Mouse (Mus musculus): ENCODE results near the gene Ankrd34a. TPM values are rescaled to one million over a fixed set of nuclear protein-coding genes. Genes with fewer than 3 reads are reported as not detected.

Gene Ankrd34a
- total RNA-seq, 2 experiments from 2014 or later: 69.9 to 72.6 TPM

DNA sequence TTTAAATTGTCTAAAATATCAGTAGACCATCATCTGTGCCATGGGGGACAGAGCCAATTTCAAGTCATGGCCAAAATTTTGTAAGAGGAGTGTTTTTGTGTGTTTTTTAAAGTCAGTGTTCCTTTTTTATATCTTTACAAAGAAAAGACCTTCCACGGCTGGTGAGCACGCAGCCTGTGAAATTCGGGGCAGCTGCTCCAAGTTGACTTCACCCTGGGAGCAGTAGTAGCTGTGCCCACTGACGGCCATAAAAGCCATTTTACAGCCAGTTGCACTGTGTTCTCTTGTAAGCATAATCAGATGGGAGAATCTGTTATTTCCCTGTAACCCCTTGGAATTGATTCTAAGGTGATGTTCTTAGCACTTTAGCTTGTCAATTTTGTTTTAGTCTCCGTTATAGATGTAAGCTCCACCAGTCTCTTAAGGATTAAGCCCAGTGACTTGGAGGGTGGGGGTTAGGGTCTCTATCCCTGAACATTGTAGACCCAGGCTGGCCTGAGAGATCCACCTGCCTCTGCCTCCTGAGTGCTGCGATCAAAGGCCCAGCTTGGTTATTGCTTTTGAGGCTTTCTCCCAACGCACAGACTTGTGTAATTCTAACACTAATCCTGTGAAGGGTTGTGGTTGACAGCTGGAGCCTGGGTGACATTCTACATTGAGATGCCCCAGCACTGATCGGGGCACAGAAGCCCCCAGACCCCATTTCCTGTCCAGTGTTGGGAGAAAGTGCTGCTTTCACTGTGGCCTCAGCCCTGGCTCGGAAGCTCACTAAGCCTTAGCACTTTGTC, 35.4 kb upstream of the Ankrd34a start:
- intact Hi-C loops (cut with DNase I): no loop called here
- DNase-seq (ENCODE audit: low spot score in 2 of 2): no peak

DNA sequence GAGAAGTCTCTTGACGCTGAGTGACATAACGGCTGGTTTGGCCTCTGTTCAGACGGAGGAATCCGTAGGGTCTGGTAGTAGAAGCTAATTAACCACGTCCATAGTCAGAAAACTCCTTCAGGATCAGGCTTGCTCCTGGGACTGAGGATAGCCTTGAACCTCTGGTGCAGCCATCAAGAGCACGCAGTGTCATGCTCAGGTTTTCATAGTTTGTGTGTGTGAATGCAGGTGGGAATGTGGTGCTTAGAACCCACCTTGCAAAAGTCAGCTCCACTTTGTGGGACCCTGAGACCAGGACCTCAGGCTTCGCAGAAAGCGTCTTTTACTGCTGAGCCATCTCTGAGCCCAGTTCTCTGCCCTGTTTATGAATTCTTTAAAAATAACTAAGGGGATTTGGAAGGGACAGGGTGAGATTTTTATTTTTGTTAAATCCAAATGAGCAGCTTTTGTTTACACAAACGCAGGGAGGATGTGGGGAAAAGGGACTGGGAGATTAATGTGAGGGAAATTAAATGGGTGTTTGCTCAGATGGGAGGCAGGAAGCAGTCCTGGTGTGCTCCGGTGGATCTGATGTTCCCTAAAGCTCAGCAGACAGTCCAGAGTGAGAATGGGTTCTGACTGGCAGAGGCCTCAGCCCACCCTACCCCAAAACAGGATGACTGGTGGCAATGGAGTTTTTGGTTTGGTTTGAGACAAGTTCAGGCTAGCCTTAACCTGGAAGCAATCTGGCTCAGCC, 34.3 kb upstream of the Ankrd34a start:
- no peak for DNase-seq (ENCODE audit: low spot score in 2 of 2)
- intact Hi-C loops (cut with DNase I): no loop called here

DNA sequence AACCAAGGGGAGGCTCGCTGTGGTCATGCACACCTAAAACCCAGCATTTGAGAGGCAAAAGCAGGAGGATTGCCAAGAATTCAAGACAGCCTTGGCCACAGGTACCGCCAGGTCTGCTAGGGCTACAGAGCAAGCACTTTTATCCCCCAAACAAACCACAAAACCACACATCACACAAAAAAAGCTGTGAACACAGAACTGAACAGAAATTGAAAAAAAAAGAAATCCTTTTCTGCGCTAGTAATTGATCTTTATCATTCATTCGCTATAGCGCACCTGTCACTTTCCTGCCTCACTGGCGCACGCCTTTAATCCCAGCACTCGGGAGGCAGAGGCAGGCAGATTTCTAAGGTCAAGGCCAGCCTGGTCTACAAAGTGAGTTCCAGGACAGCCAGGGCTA, 33.2 kb upstream of the Ankrd34a start:
- DNase-seq (ENCODE audit: low spot score in 2 of 2): no peak
- intact Hi-C loops (cut with DNase I): no loop called here

GRCm38 (mm10) chr3:96563911-96564632, 32.4 kb upstream of the Ankrd34a start:
- no peak for DNase-seq (ENCODE audit: low spot score in 2 of 2)
- intact Hi-C loops (cut with DNase I): no loop called here

GRCm38 (mm10) chr3:96564633-96565032, 31.8 kb upstream of the Ankrd34a start:
- no peak for DNase-seq (ENCODE audit: low spot score in 2 of 2)
- intact Hi-C loops (cut with DNase I): no loop called here

DNA sequence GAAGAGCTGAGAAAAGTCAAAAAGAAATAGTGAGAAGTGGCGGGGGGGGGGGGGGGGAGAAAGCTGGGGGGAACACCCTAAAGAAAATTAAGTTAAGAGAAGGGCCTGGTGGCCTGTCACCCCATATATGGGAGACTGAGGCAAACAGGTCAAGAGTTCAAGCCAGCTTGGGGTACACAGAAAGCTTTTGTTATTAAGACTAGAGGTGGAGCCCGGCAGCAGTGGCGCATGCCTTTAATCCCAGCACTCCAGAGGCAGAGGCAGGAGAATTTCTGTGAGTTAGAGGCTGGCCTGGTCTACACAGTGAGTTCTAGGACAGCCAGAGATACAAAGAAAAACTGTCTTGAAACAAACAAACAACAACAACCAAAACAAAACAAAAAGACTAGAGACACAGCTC, 31.3 kb upstream of the Ankrd34a start:
- DNase-seq (ENCODE audit: low spot score in 2 of 2): no peak
- intact Hi-C loops (cut with DNase I): no loop called here

GRCm38 (mm10) chr3:96566661-96567450, 29.6 kb upstream of the Ankrd34a start:
- DNase-seq (ENCODE audit: low spot score in 2 of 2): no peak
- intact Hi-C loops (cut with DNase I): no loop called here

DNA sequence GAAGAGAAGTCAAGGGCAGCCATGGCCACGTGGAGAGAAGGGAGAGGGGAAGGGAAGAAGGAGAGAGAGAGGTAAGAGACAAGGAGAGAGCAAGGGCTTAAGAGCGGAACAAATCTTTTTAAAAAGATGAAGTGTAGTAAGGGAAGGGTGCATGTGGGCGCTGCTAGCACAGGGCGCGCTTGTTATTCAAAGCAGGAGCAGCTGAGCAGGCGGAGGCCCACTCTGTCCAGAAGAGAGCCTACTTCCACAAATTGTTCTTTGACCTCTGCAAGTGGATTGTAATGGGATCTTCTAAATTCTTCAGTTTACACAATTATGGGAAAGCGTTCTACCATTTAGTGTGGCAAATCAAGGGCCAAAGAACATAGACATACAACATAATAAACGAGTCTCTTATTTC, 27.8 kb upstream of the Ankrd34a start:
- intact Hi-C loops (cut with DNase I): no loop called here

DNA sequence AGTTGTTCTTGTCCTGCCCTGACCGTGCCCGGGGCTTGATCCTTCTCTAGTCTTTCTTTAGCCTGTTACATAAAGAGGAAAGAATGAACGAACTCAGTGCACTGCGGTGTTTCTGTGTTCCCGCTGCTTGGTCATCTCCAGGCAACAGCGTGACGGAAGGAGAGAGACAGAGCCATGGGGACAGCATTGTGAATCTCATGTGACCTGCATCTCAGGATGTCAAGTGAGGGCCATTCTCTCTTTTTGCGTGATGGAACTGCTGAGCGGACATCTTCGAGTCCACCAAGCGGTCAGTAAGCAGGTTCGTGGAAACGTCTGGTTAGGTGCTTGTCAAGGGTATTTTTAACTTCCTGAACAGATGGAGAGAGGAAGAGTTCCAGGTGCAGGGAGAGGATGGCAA, 26.9 kb upstream of the Ankrd34a start:
- no peak for DNase-seq (ENCODE audit: low spot score in 2 of 2)
- intact Hi-C loops (cut with DNase I): no loop called here

More for the DNA sequence above, 27.8 kb upstream of the Ankrd34a start:
- DNase-seq (ENCODE audit: low spot score in 2 of 2): no peak

GRCm38 (mm10) chr3:96569966-96570605, 26.4 kb upstream of the Ankrd34a start:
- no peak for DNase-seq (ENCODE audit: low spot score in 2 of 2)
- intact Hi-C loops (cut with DNase I): no loop called here

DNA sequence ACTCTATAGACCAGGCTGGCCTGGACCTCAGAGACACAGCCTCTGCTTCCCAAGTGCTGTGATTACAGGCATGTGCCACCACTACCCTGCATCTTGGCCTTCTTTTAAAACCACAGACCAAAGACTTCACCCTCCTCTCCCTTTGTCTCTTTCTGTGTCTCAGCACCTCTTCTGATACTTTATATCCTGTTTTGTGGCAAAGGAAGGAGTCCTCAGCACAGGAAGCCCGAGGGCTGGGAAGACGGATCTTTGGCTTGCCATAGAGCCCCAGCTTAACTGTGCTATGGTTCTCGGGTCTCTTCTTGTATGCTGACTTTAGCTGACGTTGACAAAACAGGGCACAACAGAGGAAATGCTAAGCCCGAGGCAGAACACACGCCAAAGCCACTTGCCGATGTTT, 25.8 kb upstream of the Ankrd34a start:
- intact Hi-C loops (cut with DNase I): no loop called here
- DNase-seq (ENCODE audit: low spot score in 2 of 2): no peak

- DNase-seq (ENCODE audit: low spot score in 2 of 2): no peak
- intact Hi-C loops (cut with DNase I): no loop called here
Measured at GRCm38 (mm10) chr3:96571336-96571735, 25.1 kb upstream of the Ankrd34a start.

DNA sequence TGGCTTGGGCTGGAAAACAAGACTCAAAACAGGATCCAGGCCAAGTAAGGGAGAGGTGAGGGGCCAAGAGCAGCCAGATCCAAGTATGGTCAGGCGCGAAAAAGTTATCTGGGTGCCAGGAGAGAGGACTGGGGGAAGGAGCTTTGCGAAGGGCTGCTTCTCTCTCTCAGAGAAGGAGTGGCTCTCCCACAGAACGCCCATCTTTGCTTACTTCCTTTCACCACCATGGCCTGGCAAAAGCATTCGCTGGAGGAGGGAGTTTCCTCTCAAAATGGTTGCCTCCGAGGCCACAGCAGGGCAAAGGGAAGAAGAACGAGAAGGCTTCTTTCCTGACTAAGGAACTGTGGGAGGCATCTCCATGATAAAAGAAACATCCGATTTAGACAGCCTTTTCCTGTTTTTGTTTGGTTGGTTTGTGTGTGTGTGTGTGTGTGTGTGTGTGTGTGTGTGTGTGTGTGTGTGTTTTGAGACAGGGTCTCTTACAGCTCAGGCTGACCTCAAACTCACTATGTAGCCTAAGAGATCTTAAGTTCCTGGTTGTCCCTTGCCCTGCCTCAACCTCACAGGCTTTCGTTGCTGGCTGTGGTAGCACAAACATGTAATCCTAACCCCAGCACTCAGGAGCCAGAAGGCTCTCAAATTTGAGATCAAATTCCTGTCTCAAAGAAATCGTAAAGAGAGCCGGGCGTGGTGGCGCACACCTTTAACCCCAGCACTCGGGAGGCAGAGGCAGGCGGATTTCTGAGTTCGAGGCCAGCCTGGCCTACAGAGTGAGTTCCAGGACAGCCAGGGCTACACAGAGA, 24.3 kb upstream of the Ankrd34a start:
- intact Hi-C loops (cut with DNase I): no loop called here
- no peak for DNase-seq (ENCODE audit: low spot score in 2 of 2)

- no peak for DNase-seq (ENCODE audit: low spot score in 2 of 2)
- intact Hi-C loops (cut with DNase I): no loop called here
Measured at GRCm38 (mm10) chr3:96573611-96574511, 22.6 kb upstream of the Ankrd34a start.

DNA sequence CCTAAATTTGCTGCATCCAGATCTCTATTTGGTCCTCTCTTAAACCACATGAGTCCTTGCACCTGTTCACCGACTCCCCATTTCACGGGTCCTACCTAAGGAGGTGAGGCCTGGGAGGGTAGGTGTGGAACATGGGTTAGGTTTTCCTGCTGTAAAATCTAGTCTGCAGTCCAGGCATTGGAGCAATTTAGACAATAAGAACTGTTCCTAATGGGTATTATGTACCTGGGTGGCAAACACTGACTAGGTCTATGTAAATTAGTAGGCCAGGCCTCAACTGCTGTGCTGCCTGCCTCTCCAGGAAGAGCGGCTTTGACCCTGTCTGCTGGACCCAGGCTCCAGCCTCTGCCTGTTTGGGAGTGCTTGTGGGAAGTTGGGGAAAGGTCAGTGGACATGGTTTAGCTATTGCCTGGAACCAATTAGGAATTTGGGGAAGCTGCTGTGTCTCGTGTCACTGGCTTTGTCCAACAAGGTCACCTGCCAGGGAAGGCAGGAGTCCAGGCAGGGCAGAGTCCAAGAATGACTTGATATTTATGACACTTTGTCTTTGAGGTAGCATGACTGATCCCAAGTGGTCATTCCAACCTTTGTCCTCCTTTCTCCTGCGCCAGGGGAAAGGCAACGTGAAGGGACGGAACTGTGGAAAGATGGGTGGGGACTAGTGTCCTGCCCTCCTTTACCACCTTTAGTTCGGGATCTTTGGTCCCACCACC, 21.0 kb upstream of the Ankrd34a start:
- intact Hi-C loops (cut with DNase I): no loop called here
- no peak for DNase-seq (ENCODE audit: low spot score in 2 of 2)

DNA sequence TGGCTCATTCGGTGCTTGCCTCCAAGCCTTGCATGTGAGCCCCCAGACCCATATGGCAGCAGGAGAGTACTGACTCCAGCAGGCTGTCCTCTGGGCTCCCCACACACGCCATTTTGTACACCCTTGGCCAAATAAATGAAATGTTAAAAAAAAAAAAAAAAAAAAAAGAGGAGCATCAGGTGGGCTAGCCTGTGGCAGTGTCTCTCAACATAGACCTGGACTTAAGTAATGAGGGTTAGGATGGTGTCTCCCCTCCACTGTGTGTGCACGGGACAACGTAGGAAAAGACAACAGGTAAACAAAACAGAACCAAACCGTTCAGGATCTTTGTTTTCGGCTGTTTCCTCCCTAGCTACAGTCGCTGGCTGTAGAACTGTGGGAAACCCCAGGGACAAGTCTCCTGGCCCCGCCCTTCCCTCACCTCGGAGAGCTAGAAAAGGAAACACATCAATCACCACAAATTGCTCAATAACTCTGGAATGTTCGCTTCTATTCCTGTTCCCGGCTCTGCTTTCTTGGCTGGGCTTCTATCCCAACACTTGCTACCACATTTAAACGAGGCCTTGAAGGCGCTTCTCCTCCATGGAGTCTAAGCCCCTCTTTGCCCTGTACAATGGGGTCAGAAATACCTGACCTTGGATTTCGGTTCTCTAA, 20.3 kb upstream of the Ankrd34a start:
- intact Hi-C loops (cut with DNase I): no loop called here
- no peak for DNase-seq (ENCODE audit: low spot score in 2 of 2)

All from left cerebral cortex, postnatal 14 days (tissue).